Mouse (Mus musculus): ENCODE data around the gene Ripk3.

Ripk3 gene

DNA sequence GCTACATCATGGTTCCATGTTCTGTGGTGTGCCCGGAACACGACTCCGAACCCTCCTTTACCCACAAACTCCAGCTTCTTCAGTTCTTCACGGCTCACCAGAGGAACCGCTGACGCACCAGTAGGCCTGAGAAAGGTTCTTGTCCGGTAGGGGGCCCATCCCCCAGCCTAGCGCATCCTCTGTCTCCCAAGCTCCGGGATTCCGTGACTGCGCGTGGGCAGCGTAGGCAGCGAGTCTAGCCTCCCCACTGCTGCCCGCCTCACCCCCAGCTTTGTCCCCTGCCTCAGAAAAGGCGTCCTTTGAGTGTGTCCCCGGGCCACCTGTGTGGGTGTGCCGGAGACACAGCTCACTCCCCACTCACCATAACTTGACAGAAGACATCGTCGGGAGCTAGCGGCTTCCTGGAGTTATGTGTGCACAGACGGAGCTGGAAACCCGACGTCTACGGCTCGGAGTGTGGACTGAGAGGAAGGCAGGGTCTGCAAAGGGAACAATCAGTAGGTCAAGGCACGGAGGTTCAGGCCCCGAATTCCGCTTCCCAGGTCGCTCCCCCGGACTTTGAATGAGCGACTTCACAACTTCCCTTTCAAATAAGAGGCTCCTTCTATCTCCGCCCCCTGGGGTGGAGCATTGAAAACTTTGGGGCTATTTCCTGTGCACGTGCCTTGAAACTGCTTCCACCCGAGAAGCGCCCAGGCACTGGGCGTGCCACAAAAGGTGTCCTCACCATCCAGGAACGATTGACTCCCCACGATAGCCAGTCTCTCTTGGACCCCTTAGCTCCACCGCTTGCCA is at the start of gene Ripk3:
TSS of gene Ripk3 (minus strand) at position 610 of the 795 bp plus-strand sequence.
- POLR2A ChIA-PET, result interaction anchor here (0.6 to 1.9 kb wide), 27 partner anchors 9 to 228 kb away, joined by 3 to 6 read pairs (median 4); partner anchors contain the start of genes Gmpr2 (in 2 of the 4), Ltb4r2 (in 2 of the 4), Nedd8 (in 2 of the 4) and Nfatc4 (in 2 of the 4)

DNA sequence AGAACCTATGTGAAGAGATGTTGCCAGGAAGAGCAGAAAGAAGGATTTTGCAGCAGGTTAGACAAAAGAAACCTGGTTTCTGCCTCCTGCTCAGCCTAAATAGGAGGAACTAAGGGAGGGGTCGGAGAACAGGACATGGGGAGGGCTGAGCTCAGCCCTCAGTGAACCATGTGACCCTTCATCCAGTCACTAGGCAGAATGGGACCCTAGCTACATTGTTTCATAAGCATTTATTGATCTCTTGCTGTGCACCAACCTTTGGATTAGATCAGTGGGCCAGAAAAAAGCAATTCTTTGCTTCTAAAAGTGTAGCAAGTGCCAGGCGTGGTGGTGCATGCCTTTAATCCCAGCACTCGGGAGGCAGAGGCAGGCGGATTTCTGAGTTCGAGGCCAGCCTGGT is 49.6 kb upstream of the Ripk3 start:
- ChIA-PET CTCF (interaction anchor here (0.7 to 4.9 kb wide), 15 partner anchors 8 to 81 kb away, joined by 3 to 29 read pairs (median 4); partner anchors contain the start of genes Nfatc4 (in 1 of the 4) and Nynrin (in 1 of the 4)), POLR2A (interaction anchor here in 3 of 4 experiments (0.6 to 10.5 kb wide), 9 partner anchors 9 to 116 kb away, joined by 3 to 358 read pairs (median 22); partner anchors contain the start of genes Nfatc4 (in 2 of the 3), Nynrin (in 2 of the 3) and Rabggta (in 1 of the 3))

More for the DNA sequence above, at the start of gene Ripk3:
- CTCF ChIA-PET, result interaction anchor here in 3 of 4 experiments (0.5 to 2.1 kb wide), 23 partner anchors 9 to 764 kb away, joined by 3 to 10 read pairs (median 3); partner anchors contain the start of genes Gmpr2 (in 1 of the 3), Nedd8 (in 1 of the 3), Nynrin (in 1 of the 3) and Tinf2 (in 1 of the 3)

DNA sequence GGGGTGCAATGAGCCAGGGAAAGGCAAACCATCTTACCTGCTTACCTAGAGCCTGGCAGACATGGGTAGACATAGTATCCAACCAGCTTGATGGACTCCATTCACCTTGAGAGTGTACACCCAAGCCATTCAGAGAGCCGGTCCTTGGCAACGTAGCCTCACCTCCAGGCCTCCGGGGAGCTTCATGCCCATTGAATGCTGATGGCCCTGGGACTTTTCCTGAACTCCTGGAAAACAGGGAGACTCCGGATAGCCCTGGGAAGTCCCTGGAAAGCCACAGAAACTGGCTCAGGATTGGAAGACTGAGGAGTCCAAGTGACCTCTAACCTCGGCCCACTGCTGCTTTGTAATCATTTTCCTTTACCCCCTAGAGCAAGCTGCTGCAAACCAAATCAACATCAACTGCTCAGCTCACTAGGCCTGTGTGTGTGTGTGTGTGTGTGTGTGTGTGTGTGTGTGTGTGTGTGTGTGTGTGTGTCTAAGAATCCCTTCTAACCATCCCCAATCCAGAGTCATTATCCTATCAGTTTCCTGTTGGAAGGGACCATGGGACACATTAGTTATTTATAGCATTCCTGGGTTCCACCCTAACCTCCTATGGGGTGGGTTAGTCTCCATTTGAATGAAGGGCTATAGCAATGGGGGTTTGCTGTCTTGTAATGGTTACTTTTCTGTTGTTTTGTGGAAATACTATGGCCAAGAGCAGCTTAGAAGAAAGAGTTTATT is 46.3 kb upstream of the Ripk3 start:
- CTCF ChIA-PET, result interaction anchor here (0.6 to 4.6 kb wide), 11 partner anchors 10 to 1854 kb away, joined by 3 to 16 read pairs (median 6); partner anchors contain the start of gene Nfatc4 (in 2 of the 4)

DNA sequence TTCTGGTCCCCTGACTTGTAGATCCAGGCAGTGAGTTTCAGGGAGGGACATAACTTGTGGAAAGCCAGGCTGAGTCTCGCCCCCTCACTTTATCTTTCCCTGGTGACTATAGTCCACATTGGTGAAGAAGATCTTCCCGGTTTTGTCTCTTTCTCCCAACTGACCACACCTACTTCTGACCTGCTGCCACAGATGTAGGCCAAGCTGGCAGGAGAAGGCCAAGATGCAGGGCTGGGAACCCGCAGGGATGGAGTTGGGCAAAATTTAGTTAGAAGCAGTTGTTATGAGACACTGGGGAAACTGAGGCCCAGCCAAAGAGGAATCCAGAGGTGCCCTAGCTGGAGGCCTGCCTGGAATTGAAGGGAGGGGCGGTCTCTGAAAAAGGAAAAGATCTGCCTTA is 44.5 kb upstream of the Ripk3 start:
- ChIA-PET POLR2A (interaction anchor here (0.6 to 10.5 kb wide), 13 partner anchors 8 to 67 kb away, joined by 3 to 358 read pairs (median 9); partner anchors contain the start of genes Nfatc4 (in 2 of the 4), Nynrin (in 2 of the 4), Khnyn (in 1 of the 4) and Sdr39u1 (in 1 of the 4)), CTCF (interaction anchor here in 2 of 4 experiments (0.6 to 1.6 kb wide), 3 partner anchors 8 to 41 kb away, joined by 4 read pairs; no protein-coding TSS in a partner anchor)

More for the DNA sequence above, 46.3 kb upstream of the Ripk3 start:
- POLR2A ChIA-PET, result interaction anchor here (0.6 to 10.5 kb wide), 35 partner anchors 8 to 762 kb away, joined by 3 to 358 read pairs (median 4); partner anchors contain the start of genes Nfatc4 (in 3 of the 4), Nynrin (in 2 of the 4), Khnyn (in 1 of the 4) and Rabggta (in 1 of the 4)

DNA sequence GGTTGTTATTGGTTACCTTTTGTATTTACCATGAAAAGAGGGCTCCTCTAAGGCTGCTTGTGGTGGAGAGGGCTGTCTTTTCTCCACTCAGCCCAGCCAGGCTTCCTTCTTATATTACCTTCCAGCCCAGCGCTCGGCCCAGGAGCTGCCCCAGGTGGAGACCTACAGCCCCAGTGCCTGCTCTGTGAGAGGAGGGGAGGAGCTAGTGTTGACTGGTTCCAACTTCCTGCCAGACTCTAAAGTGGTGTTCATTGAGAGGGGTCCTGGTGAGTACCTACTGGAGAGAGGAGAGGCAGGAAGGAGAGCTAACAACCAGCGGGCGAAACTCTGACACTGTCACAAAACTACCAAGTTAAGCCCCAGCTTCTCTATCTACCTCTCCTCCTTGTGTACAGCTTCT is 41.7 kb upstream of the Ripk3 start:
- ChIA-PET POLR2A (interaction anchor here (0.6 to 19.1 kb wide), 24 partner anchors 7 to 1597 kb away, joined by 3 to 686 read pairs (median 9); partner anchors contain the start of genes Nynrin (in 3 of the 4) and Ripk3 (in 1 of the 4)), CTCF (interaction anchor here (0.7 to 3.9 kb wide), 13 partner anchors 8 to 129 kb away, joined by 3 to 24 read pairs (median 5); partner anchors contain the start of gene Ripk3 (in 1 of the 4))

DNA sequence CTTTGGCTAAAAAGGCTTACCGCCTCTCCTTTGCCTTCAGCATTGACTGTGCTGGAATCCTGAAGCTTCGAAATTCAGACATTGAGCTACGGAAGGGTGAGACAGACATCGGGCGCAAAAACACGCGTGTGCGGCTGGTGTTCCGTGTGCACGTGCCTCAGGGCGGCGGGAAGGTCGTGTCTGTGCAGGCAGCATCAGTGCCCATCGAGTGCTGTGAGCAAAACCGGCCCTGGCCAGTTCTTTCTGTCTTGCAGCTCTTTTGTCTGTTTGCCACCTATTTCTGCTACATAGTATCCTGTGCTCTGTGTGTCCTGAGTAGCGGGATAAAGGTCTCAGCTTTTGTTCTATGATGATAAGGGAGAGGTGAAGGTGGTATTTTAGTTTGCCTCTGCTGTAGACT is 41.2 kb upstream of the Ripk3 start:
- POLR2A ChIA-PET, result interaction anchor here (0.7 to 19.1 kb wide), 25 partner anchors 8 to 178 kb away, joined by 3 to 686 read pairs (median 8); partner anchors contain the start of genes Nynrin (in 3 of the 4) and Khnyn (in 1 of the 4)
- CTCF ChIA-PET, result interaction anchor here (0.6 to 3.9 kb wide), 17 partner anchors 9 to 176 kb away, joined by 3 to 24 read pairs (median 3); partner anchors contain the start of genes Ripk3 (in 1 of the 4) and Tinf2 (in 1 of the 4)

DNA sequence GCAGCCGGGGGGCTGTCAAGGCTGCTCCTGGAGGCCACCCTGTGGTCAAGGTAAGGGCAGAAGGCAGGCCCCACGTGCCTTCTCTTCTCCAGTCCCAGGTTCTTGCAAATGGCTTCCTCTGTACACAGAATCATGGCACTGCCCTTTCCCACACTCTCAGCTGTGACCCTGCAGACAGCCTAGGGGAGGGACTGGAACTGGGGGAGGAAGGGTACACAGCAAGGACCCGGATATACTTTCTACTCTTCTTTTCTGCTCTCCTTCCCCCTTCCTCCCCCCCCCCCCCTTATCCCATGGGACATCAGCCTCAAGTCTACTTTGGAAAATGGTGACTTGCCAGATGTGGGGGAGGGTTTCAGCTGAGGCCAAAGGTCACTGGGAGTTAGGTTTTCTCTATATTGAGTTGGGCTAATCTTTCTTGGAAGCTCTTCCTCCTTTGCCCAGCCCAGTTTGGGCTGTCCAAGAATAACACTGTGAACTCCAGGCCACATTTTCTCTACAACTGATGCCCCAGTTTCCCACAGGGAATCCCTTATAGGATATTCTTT is 40.1 kb upstream of the Ripk3 start:
- ChIA-PET POLR2A (interaction anchor here (0.6 to 19.1 kb wide), 19 partner anchors 8 to 126 kb away, joined by 3 to 686 read pairs (median 8); partner anchors contain the start of genes Nynrin (in 2 of the 4) and Khnyn (in 1 of the 4)), CTCF (interaction anchor here (0.5 to 3.9 kb wide), 9 partner anchors 9 to 127 kb away, joined by 3 to 24 read pairs (median 4); no protein-coding TSS in a partner anchor)

DNA sequence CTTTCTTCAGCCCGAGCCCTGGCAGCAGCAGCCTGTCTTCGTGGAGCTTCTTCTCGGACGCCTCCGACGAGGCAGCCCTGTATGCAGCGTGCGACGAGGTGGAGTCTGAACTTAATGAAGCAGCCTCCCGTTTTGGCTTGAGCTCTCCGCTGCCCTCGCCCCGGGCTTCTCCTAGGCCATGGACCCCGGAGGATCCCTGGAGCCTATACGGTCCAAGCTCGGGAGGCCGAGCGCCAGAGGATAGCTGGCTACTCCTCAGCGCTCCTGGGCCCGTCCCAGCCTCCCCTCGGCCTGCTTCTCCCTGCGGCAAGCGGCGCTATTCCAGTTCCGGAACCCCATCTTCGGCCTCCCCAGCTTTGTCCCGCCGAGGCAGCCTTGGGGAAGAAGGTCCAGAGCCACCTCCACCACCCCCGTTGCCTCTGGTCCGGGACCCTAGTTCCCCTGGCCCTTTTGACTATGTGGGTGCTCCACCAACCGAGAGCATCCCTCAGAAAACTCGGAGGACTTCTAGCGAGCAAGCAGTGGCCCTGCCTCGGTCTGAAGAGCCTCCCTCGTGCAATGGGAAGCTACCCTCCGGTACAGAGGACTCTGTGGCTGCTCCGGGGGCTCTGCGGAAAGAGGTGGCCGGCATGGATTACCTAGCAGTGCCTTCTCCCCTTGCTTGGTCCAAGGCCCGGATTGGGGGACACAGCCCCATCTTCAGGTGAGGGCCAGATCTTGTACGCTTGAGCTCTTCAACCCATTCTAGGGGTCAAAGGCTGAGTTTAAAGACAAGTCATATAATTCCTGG is 38.1 kb upstream of the Ripk3 start:
- POLR2A ChIA-PET, result interaction anchor here (0.6 to 19.1 kb wide), 28 partner anchors 8 to 155 kb away, joined by 3 to 686 read pairs (median 5); partner anchors contain the start of genes Nynrin (in 3 of the 4), Gmpr2 (in 1 of the 4), Ltb4r2 (in 1 of the 4) and Nedd8 (in 1 of the 4)
- CTCF ChIA-PET, result interaction anchor here (0.6 to 6.8 kb wide), 15 partner anchors 11 to 376 kb away, joined by 3 to 55 read pairs (median 3); partner anchors contain the start of gene Nynrin (in 1 of the 4)

DNA sequence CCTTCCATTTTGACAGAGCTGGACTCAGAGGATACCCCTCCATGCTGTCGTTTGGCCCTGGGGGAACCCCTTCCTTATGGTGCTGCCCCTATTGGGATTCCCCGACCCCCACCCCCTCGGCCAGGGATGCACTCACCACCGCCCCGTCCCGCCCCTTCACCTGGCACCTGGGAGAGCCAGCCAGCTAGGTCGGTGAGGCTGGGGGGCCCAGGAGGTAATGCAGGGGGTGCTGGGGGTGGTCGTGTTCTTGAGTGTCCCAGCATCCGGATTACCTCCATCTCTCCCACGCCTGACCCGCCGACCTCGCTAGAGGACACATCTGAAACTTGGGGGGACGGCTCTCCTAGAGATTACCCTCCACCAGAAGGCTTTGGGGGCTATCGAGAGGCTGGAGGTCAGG is 37.5 kb upstream of the Ripk3 start:
- ChIA-PET POLR2A (interaction anchor here (0.7 to 19.1 kb wide), 24 partner anchors 8 to 235 kb away, joined by 3 to 686 read pairs (median 6); partner anchors contain the start of genes Nynrin (in 3 of the 4), Ltb4r2 (in 1 of the 4), Psme2 (in 1 of the 4) and Rabggta (in 1 of the 4)), CTCF (interaction anchor here in 3 of 4 experiments (0.6 to 6.8 kb wide), 10 partner anchors 12 to 93 kb away, joined by 3 to 55 read pairs (median 4); partner anchors contain the start of gene Nynrin (in 1 of the 3))

DNA sequence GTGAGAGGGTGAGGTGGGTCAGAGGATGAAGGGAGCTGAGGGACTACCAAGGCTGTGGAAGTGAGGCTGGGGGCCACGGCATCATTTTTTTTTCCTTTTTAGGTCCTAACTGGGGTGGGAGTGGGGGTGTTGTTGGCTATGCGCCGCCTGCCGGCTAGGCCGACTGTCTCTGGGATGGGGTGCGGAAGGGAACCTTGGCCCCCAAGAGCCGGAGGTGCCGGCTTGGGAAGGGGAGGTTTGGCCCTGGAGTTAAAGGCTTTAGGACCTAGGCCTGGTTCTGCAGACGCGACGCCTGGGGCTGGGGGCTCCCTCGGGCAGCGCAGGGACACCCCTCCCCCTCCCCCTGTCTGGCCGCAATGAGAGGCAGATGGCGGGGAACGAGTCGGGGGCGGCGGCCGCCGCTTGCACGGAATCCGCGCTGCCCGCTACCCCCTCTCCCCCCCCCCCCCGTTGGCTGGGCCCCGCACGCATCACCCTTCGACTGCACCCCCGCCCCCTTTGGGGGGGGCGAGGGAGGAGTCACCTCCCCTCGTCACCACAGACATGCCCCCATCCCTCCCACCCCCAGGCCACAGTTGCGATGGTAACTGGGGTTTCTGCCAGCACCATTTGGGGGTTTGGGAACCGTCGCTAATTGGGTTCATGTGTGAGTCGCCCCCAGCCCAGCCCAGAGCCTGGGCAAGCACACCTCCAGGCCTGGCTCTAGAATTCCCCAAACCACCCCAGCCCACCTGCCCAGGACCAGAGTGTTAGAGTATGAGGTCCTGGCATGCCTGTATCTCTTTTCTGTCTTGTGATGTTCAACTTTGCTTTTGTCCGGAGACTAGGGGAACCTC is 36.8 kb upstream of the Ripk3 start:
- ChIA-PET CTCF (interaction anchor here (0.5 to 6.8 kb wide), 14 partner anchors 8 to 1040 kb away, joined by 3 to 55 read pairs (median 4); partner anchors contain the start of gene Nynrin (in 1 of the 4)), POLR2A (interaction anchor here (0.7 to 19.1 kb wide), 27 partner anchors 9 to 234 kb away, joined by 3 to 686 read pairs (median 6); partner anchors contain the start of genes Nynrin (in 3 of the 4), Gmpr2 (in 2 of the 4), Nedd8 (in 2 of the 4) and Khnyn (in 1 of the 4))

- CTCF ChIA-PET, result interaction anchor here in 3 of 4 experiments (0.6 to 6.8 kb wide), 16 partner anchors 9 to 234 kb away, joined by 3 to 55 read pairs (median 4); partner anchors contain the start of genes Nynrin (in 1 of the 3), Psme2 (in 1 of the 3) and Rnf31 (in 1 of the 3)
These were observed 36.0 kb upstream of the Ripk3 start for GRCm38 (mm10) chr14:55824481-55825215.

DNA sequence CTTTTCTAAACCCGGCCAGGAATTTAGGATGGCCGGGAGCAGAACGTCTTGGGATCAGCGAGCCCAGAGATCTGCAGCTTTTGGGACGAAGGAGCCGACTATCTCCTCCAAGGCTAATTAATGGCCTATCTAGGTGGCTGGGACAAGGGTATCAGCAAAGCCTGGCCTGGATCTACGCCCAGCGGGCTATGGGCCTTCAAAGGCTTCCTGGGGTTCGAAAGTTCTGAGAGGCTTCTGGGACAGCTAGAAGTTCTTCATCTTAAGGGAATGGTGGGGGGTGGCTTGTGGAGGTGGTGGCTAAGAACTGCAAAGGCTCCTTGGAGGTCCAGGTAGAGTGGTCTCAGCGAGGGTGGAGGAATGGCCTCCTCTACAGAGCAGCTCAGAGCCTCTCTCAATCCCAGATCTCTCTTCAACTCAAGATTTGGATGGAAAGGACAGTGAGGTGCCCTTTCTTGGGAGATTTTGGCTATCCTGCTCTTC is 35.4 kb upstream of the Ripk3 start:
- POLR2A ChIA-PET, result interaction anchor here (0.6 to 19.1 kb wide), 35 partner anchors 9 to 268 kb away, joined by 3 to 686 read pairs (median 4); partner anchors contain the start of genes Nynrin (in 2 of the 4), Sdr39u1 (in 2 of the 4), A730061H03Rik (in 1 of the 4) and Dcaf11 (in 1 of the 4)
- CTCF ChIA-PET, result interaction anchor here (0.6 to 6.8 kb wide), 27 partner anchors 11 to 267 kb away, joined by 3 to 55 read pairs (median 4); partner anchors contain the start of genes Nynrin (in 2 of the 4), Psme2 (in 1 of the 4) and Rnf31 (in 1 of the 4)

More at GRCm38 (mm10) chr14:55824481-55825215, 36.0 kb upstream of the Ripk3 start:
- POLR2A ChIA-PET, result interaction anchor here (0.6 to 19.1 kb wide), 26 partner anchors 9 to 233 kb away, joined by 3 to 686 read pairs (median 5); partner anchors contain the start of genes Gmpr2 (in 2 of the 4), Khnyn (in 2 of the 4), Nedd8 (in 2 of the 4) and Nynrin (in 2 of the 4)

GRCm38 (mm10) chr14:55822991-55823762 is 34.5 kb upstream of the Ripk3 start, which contains the start of gene Nfatc4:
Nfatc4 (plus strand) TSS chr14:55823144.
- ChIA-PET CTCF (interaction anchor here (0.5 to 6.8 kb wide), 31 partner anchors 12 to 385 kb away, joined by 3 to 55 read pairs (median 4); partner anchors contain the start of genes Nynrin (in 3 of the 4), Psme2 (in 1 of the 4) and Rnf31 (in 1 of the 4)), POLR2A (interaction anchor here (0.6 to 19.1 kb wide), 34 partner anchors 8 to 308 kb away, joined by 3 to 686 read pairs (median 4); partner anchors contain the start of genes Nynrin (in 2 of the 4), Sdr39u1 (in 2 of the 4), A730061H03Rik (in 1 of the 4) and Dcaf11 (in 1 of the 4))
